Mouse (Mus musculus): Measurements from ENCODE around the gene Hhat. TPM values are rescaled to one million over a fixed set of nuclear protein-coding genes. Genes with fewer than 3 reads are reported as not detected.

The Hhat gene
- polyA plus RNA-seq (2012; rRNA removed): 4.0 and 4.4 TPM in 2 replicates

DNA sequence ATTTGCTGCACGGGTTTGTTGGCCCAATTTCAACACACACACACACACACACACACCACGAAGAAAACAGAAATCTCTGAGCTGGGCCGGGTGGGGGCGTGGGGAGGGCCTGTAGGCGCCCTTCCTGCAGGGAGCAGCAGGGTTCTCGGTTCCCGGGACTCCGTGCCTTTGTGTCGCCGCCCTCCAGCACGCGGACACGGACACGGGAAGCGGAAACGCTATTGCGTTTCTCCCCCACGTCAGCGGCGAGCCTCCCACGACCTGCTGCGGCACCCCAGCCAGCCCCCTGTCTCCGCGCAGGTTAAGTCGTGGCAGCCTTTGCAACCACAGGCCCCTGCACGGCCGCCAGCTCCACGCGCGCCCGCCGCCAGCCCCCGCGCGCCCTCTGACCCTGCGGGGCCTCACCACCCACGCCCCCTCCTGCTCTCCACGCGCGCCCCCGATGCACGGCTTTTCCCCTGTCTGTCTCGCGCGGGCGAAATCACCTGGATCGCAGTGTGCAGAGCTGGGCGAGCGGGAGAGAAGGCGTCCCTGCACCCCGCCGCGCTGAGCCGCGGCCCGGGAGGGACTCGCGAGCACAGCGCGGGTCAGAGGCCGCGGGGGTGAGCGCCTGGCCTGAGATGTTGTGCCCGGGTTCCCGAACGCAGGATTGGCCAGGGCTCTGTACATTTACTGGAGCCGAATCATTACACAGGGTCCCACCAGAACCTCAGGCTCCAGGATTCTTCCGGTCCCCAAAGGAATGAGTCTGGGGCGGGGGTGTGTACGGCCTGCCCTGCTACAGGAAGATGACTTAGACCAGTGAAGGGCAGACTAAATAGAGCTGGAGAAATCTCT lies at the start of gene Hhat:
Hhat (minus strand) TSS at position 729 of the 837 bp plus-strand sequence.
- peaks cover 5% of the 10 kb centered on the region for H3K4me1 ChIP-seq (ENCODE audit: control insufficient read depth, insufficient read depth, low read length)
- peak within 1 kb of the TSS; percentile 64 for H3K27ac ChIP-seq (ENCODE audit: control insufficient read depth, insufficient read depth, low read depth, low read length)
- no peaks in the 10 kb centered on the region for H3K36me3 ChIP-seq (ENCODE audit: control insufficient read depth, insufficient read depth, low read length)
- H3K4me3 ChIP-seq (ENCODE audit: control insufficient read depth, low read depth, low read length): peak within 1 kb of the TSS; percentile 73
- TF ChIP-seq POLR2A (IDR thresholded peaks at IDR 0.05; ENCODE audit: control insufficient read depth, low read depth, low read length): peak; percentile 37
- no peak for TF ChIP-seq CTCF (IDR thresholded peaks at IDR 0.05; ENCODE audit: control insufficient read depth, insufficient read depth, insufficient replicate concordance, low read depth, low read length)
- H3K27me3 ChIP-seq (ENCODE audit: control insufficient read depth, insufficient read depth, low read length): no peaks in the 10 kb centered on the region

- Histone ChIP-seq H3K27me3 (ENCODE audit: control insufficient read depth, insufficient read depth, low read length) (no peaks in the 10 kb centered on the region), H3K36me3 (ENCODE audit: control insufficient read depth, insufficient read depth, low read length) (no peaks in the 10 kb centered on the region), H3K4me1 (ENCODE audit: control insufficient read depth, insufficient read depth, low read length) (0 out of 2 replicates have a peak, but pooled peaks cover 2% of the 10 kb centered on the region), H3K27ac (ENCODE audit: control insufficient read depth, insufficient read depth, low read depth, low read length) (no peak overlapping the region), H3K4me3 (ENCODE audit: control insufficient read depth, low read depth, low read length) (no peak overlapping the region)
- no peak for TF ChIP-seq POLR2A (IDR thresholded peaks at IDR 0.05; ENCODE audit: control insufficient read depth, low read depth, low read length)
- TF ChIP-seq CTCF (IDR thresholded peaks at IDR 0.05; ENCODE audit: control insufficient read depth, insufficient read depth, insufficient replicate concordance, low read depth, low read length): no peak
Measured at GRCm38 (mm10) chr1:192818334-192818733, 47.3 kb upstream of the Hhat start.

- H3K36me3 ChIP-seq (ENCODE audit: control insufficient read depth, insufficient read depth, low read length): no peaks in the 10 kb centered on the region
- TF ChIP-seq POLR2A (IDR thresholded peaks at IDR 0.05; ENCODE audit: control insufficient read depth, low read depth, low read length) (no peak), CTCF (IDR thresholded peaks at IDR 0.05; ENCODE audit: control insufficient read depth, insufficient read depth, insufficient replicate concordance, low read depth, low read length) (no peak)
Measured at GRCm38 (mm10) chr1:192815789-192816188, 44.8 kb upstream of the Hhat start.

DNA sequence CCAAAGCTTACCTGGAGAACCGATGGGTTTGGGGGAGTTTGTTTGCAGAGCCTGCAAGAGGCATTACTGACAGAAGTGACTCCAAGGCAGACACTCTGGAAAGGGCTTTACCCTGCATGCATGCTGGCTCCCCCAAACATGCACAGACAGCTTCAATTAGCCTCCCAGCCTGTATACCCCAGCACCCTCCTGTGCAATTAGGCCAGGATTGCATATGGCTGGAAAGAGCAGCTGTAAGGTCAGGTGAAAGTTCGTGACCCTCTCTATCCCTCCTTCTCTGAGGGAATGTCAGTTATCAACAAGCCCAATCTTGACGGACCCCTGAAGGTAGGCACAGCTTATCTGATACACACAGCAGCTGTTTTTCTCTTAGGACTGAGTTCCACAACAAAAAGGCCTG lies 43.7 kb upstream of the Hhat start:
- Histone ChIP-seq H3K27ac (ENCODE audit: control insufficient read depth, insufficient read depth, low read depth, low read length) (no peak overlapping the region), H3K4me1 (ENCODE audit: control insufficient read depth, insufficient read depth, low read length) (no peaks in the 10 kb centered on the region), H3K36me3 (ENCODE audit: control insufficient read depth, insufficient read depth, low read length) (no peaks in the 10 kb centered on the region), H3K27me3 (ENCODE audit: control insufficient read depth, insufficient read depth, low read length) (no peaks in the 10 kb centered on the region), H3K4me3 (ENCODE audit: control insufficient read depth, low read depth, low read length) (no peak overlapping the region)
- no peak for TF ChIP-seq CTCF (IDR thresholded peaks at IDR 0.05; ENCODE audit: control insufficient read depth, insufficient read depth, insufficient replicate concordance, low read depth, low read length)
- TF ChIP-seq POLR2A (IDR thresholded peaks at IDR 0.05; ENCODE audit: control insufficient read depth, low read depth, low read length): no peak

More at GRCm38 (mm10) chr1:192815789-192816188, 44.8 kb upstream of the Hhat start:
- no peak overlapping the region for H3K4me3 ChIP-seq (ENCODE audit: control insufficient read depth, low read depth, low read length)
- H3K4me1 ChIP-seq (ENCODE audit: control insufficient read depth, insufficient read depth, low read length): no peaks in the 10 kb centered on the region
- no peaks in the 10 kb centered on the region for H3K27me3 ChIP-seq (ENCODE audit: control insufficient read depth, insufficient read depth, low read length)
- no peak overlapping the region for H3K27ac ChIP-seq (ENCODE audit: control insufficient read depth, insufficient read depth, low read depth, low read length)

DNA sequence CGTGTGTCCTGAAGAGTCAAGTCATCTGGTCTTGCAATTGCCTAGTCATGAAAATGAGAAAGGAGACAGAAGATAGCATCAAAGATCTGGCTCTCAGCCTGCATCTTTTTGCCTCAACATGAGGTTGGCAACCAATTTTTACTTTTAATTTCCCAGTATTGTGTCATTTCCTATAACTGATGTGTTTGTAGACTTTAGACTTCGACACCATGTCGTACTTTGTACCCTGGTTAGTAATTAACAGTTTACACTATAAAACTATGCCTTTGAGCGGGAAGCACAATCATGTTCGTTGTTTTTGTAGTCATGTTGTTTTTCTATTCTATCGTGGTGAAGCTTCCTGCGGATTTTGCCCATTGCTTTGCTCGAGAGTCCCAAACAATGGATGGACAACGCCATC lies 41.7 kb upstream of the Hhat start:
- Histone ChIP-seq H3K27ac (ENCODE audit: control insufficient read depth, insufficient read depth, low read depth, low read length) (no peak overlapping the region), H3K36me3 (ENCODE audit: control insufficient read depth, insufficient read depth, low read length) (no peaks in the 10 kb centered on the region), H3K27me3 (ENCODE audit: control insufficient read depth, insufficient read depth, low read length) (no peaks in the 10 kb centered on the region), H3K4me3 (ENCODE audit: control insufficient read depth, low read depth, low read length) (no peak overlapping the region), H3K4me1 (ENCODE audit: control insufficient read depth, insufficient read depth, low read length) (no peaks in the 10 kb centered on the region)
- no peak for TF ChIP-seq POLR2A (IDR thresholded peaks at IDR 0.05; ENCODE audit: control insufficient read depth, low read depth, low read length)
- no peak for TF ChIP-seq CTCF (IDR thresholded peaks at IDR 0.05; ENCODE audit: control insufficient read depth, insufficient read depth, insufficient replicate concordance, low read depth, low read length)

- Histone ChIP-seq H3K27ac (ENCODE audit: control insufficient read depth, insufficient read depth, low read depth, low read length) (no peak overlapping the region), H3K4me1 (ENCODE audit: control insufficient read depth, insufficient read depth, low read length) (no peaks in the 10 kb centered on the region)
Measured at GRCm38 (mm10) chr1:192812290-192812689, 41.3 kb upstream of the Hhat start.

DNA sequence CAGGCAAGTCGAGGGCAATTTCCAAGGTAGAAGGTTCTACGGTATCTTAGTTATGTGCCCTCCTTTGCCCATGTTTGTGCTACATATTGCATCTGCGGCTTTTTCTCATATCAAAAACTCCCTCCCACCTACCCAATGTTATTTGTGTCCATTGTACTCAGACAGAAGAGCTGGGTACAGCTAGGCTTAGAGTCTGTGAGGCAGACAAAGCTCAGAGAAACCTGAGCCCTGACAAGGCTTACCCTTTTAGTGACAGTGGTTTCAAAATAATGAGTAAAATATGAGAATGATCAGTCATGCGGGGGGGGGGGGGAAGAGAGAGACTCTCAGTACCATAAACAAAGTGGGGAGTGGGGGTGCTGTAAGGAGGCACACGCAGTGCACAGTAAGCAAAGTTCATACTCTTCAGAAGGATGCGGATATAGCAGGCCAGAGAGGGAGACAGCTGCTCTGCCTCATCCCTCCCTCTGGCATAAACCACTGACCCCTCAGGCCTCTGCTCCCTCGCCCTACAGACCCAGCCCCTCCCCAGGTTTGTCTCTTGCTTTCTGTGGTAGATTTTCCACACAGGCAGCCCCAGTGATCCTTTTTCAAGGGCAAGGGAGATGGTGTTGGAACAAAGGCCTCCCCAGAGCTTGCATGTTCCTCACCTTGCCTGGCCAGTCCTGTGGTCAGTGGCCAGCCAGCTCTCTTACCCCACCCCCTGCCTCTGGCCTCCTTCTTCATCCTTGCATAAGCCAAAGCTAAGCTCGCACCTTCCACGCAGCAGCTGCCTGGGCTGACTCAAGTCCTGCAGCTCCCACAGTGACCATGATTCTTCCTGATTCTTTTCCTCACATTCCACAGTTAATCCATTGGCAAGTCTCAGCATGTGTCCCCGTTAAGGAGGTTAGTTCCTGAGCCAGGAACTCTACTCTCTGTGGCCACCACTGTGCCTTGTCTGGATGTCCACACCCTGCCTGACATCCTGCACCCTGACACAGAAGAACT lies 35.4 kb upstream of the Hhat start:
- Histone ChIP-seq H3K4me1 (ENCODE audit: control insufficient read depth, insufficient read depth, low read length) (no peaks in the 10 kb centered on the region), H3K36me3 (ENCODE audit: control insufficient read depth, insufficient read depth, low read length) (no peaks in the 10 kb centered on the region), H3K27me3 (ENCODE audit: control insufficient read depth, insufficient read depth, low read length) (no peaks in the 10 kb centered on the region), H3K4me3 (ENCODE audit: control insufficient read depth, low read depth, low read length) (no peak overlapping the region), H3K27ac (ENCODE audit: control insufficient read depth, insufficient read depth, low read depth, low read length) (no peak overlapping the region)
- TF ChIP-seq POLR2A (IDR thresholded peaks at IDR 0.05; ENCODE audit: control insufficient read depth, low read depth, low read length) (no peak), CTCF (IDR thresholded peaks at IDR 0.05; ENCODE audit: control insufficient read depth, insufficient read depth, insufficient replicate concordance, low read depth, low read length) (no peak)

More at GRCm38 (mm10) chr1:192812290-192812689, 41.3 kb upstream of the Hhat start:
- no peak overlapping the region for H3K4me3 ChIP-seq (ENCODE audit: control insufficient read depth, low read depth, low read length)
- H3K36me3 ChIP-seq (ENCODE audit: control insufficient read depth, insufficient read depth, low read length): no peaks in the 10 kb centered on the region
- no peaks in the 10 kb centered on the region for H3K27me3 ChIP-seq (ENCODE audit: control insufficient read depth, insufficient read depth, low read length)
- TF ChIP-seq CTCF (IDR thresholded peaks at IDR 0.05; ENCODE audit: control insufficient read depth, insufficient read depth, insufficient replicate concordance, low read depth, low read length): no peak
- no peak for TF ChIP-seq POLR2A (IDR thresholded peaks at IDR 0.05; ENCODE audit: control insufficient read depth, low read depth, low read length)

Measured in testis, adult 2 months (tissue).